Mouse (Mus musculus) urinary bladder, postnatal 25 days (tissue): ENCODE measurements around the gene Lrrc75a.
A peak's percentile ranks its signal among the peaks of the same experiment; 100 is the strongest.
"Not testable (repeated sequence)": the region's sequence is repeated elsewhere in the genome, so short reads cannot be mapped to it uniquely, and the experiment has no call there.

Source experiments
- DNase-seq: peaks from one replicate; pipeline ENCODE4 v3.0.0; 2022; ENCODE audit warnings: low spot score

Lrrc75a gene

DNA sequence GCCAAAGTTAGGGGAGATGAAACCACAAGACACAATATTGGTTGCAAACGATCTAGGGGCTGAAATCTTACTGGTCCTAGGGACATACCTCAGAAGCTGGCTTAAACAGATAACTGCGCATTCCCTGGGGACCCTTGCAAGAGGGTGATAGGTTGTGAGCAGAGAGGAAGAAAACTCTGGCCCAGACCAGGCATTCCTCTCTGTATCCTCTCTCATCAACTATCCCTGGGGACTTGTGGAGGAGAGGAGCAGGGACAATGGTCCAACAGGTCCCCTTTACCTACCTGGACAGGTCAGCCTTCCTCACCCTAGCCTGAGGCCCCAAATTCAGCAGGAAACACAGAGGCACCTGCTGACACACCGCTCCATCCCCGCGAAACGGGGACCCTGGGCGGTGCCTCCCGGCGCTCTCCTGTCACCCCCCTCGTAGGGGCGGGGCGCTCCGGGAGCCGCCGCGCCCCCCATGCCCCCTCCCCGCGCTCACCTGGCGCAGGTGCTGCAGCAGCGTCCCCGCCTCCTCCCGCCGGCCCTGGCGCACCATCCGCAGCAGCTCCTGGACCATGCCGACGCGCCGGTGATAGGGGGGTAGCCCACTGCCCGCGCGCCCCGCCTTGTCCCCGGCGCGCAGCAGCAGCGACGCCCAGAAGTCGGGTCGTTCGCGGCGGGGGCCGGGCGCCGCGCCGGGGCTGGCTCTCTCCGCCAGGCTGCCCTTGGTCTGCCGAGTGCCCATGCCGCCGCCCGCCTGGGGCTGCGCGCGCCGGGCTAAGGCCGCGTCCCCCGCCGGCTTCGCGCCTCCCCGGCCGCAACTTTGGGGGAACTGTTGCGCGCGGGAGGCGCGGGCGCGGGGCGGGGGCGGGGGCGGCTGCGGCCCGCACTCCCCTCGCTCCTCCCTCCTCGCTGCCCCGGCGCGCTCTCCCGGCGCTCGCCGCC lies at the start of gene Lrrc75a:
Gene Lrrc75a, minus strand, starts transcription at position 863 of the 930 bp plus-strand sequence.
- DNase-seq, result peak; percentile 39

DNA sequence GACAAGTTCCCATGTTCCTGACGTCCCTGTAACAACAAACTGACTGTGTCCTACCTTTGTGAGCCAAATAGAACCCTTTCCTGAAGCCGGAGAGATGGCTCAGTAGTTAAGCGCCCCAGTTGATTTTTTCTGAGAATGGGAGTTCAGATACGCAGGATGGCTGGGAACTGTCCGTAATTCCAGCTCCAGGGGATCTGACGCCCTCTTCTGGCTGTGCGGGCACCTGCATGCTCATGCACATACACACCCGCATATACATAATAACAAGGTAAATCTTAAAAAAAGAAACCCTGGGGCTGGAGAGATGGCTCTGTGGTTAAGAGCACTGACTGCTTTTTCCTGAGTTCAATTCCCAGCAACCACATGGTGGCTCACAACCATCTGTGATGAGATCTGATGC lies 46.8 kb upstream of the Lrrc75a start:
- DNase-seq, result no peak

DNA sequence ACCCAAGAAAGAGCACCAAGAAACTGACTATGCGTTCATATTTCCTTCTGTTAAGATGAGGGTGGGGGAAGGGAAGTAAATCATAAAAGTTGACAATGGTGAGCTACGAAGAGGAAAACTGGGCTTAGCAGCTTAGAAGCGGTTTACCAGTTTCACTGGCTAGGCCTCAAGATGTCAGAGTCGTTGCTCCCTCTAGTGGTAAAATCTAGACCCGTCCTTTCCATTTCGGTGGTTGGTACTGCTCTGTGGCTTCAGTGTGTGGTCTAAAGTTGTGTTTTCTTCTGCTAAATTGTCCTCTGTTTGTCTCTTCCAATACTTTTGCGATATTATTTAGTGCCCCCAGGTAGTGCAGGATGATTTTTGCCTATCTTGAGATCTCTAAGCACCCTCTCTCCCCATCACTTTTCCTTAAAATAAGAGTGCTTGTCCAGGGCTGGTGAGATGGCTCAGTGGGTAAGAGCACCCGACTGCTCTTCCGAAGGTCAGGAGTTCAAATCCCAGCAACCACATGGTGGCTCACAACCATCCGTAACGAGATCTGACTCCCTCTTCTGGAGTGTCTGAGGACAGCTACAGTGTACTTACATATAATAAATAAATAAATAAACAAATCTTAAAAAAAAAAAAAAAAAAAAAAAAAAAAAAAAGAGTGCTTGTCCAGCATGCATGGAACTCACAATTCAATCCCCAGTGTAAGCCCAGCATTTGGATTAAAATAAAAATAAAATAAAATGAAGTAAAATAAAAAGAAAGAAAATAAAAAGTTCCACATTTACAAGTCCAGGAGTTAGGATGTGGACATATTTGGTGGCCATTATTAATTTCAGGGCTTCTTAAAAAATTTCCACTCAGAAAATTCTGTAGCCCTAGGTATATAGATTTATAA lies 45.2 kb upstream of the Lrrc75a start:
- no peak for DNase-seq

DNA sequence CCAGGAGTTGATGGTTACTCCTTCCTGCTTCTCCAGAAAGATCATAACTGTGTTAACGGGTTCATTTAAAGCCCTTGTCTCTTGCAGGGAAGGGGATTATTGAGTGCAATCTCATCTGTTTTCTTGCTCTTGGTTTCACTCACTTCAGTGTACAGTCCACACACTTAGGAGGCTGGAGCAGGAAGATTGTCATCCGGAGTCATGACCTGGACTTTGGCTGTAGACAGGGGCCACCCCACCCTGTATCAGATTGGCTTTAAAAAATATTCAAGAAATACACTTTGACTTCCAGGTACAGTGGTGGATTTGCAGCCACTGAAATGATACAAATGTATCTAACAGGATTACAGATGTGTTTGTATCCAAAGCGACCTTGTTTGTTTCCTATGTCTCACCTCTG lies 43.3 kb upstream of the Lrrc75a start:
- no peak for DNase-seq

DNA sequence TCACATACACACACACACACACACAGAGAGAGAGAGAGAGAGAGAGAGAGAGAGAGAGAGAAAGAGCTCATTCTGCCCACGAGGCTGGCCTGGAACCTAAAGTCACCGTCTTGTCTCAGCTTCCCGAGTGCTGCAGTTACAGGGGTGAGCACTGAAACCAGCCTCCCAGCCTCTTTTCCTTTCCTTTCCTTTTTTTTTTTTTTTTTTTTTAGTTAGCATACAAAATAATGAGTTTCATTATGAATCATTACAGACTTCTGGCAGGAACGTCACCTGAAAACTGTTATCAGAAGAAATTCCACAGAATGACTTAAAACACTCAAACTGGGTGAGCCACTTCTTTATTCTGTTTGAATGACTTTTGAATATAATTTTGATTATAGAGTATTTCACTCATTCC lies 31.6 kb upstream of the Lrrc75a start:
- no peak for DNase-seq

DNA sequence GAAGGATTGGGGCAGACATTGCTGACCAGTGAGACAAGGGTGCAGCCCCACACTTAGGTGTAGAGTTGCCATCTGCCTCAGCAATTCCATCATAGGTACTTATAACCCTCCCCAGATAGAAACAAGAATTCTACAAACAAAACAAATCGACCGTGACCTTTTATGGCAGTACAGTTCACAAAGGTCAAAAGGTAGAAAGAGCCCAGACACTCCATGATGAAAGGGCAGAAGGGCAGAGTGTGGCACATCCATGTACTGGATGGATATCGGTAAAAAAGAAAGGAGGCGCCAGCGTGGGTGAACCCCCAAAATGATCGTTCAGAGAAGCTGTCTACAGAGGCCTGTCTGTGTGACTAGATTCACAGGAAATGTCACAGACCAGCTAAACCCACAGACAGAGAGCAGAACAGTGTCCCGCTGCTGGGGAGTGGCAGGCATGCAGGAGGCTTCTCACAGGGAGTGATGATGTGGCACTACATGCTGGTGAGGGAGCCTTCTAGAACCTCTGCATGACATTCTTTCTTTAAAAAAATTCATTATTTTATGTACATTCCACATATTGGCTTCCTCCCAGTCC lies 30.5 kb upstream of the Lrrc75a start:
- DNase-seq, result no peak

DNA sequence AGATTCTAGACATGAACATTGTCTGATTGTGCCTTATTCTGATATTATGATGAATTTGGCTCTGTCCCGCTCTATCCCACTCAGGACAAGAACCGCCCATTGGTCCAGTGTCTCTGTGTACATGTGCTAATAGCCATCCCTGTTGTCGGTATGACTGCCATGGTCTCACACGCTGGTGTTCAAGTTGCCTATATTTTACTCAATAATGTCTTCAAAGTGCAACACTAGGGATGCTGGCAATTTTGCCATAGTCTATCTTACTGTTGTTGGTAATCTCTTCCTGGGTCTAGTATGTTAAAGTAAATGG lies 27.9 kb upstream of the Lrrc75a start:
- DNase-seq, result no peak

DNA sequence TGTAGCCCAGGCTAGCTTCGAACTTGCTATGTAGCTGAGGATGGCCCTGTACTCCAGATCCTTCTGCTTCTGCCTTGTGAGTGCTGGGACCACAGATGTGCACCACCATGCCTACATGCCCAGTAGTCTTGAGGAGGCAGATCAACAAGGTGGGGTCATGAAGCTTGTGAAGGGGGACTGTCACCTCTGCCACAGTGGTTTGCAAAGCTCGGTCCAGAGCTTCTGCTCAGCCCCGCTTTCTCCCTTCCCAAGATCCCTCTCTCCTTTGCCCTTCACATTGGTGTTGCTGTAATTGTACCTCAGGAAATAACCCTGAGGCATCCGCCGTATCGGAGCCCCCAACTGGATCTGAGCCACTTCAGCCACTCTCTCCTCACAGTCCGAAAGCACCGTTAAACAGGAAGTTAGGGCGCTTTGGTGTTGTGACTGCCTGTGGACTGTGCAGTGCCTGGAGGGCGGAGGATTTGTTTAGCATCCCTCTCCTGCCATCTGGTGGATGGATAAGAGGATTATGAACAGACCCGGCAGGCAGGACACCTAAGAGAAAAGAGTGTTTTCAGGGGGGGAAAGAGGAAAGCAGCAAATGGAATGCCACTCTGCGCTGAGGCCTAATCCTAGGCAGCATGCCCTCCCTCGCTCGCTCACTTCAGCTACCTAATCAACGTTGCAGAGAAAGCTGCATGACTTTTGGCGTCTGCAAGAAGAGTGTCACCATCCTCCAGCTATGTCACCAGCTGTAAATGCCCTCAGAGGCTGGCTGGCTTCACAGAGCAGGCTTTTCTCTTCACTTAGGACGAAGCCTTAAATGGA lies 27.4 kb upstream of the Lrrc75a start:
- peak; percentile 50 for DNase-seq

DNA sequence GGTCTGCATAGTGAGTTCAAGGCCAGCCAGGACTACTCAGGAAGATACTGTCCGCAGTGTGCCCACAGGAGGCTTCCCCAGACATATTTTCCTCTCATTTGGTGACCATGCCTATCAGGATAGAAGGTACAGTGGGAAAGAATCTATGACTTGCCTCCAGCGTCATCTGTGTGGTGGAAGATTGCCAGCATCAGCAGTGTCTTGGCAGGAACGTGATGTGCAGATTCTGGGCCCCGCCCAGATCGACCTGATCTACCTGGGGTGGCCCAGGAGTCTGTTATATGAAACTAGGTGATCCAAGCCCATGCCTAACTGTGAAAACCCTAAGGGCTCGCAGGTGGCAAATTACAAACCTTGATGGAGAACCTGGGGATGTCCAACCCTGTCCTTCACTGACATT lies 21.7 kb upstream of the Lrrc75a start:
- DNase-seq, result no peak

DNA sequence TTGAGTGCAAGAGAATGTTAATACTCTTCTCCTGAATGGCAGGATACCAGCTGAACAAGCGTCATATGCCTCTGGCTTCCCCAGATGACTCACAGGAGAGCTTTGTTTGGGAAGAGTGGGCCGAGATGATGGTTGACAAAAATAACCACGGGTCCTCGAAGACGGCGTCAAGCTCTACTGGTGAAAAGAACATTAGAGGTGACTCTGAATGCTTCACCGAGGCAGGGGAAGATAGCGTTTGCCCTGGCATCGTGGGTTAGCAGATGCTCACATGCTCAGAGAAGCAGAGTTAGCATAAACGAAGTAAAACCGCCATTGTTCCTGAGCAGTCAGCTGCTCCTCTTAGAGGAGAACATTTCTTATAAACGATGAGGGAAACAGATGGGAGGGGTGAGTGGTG lies 21.1 kb upstream of the Lrrc75a start:
- DNase-seq, result no peak

DNA sequence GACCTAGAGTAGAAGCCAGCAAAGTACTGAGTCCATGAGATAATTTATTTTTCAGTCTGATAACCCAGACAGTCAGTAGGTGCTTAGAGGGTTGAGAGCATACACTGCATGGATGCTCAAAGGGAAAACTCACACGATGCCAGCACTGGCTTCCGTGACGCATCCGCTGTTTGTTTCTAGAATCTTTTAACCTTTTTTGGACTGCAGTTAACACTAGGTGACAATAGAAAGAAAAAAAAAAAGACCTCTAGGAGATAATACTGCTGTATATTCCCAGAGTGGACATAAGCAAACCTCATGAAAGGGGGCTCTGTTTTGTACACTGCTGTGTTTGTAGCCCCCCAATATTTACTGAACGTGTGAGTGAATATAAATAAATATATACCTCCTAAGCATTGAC lies 20.7 kb upstream of the Lrrc75a start:
- no peak for DNase-seq

DNA sequence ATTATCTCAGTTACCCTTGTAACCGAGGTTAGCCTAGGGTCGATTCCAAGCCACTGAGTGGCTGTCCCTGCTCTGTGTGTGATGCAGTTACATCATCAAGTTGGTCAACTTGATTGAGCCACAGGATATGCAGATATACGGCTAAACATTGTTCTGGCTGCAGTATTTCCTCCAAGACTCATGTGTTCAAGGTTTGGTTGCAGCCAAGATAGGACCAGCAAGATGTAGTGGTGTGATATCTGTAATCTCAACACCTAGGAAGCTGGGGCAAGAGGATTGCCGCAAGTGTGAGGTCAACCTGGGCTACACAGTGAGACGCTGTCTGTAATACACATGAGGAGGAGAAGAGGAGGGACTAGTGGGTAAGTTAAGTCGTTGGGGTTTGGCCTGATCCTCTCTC lies 15.9 kb upstream of the Lrrc75a start:
- no peak for DNase-seq

DNA sequence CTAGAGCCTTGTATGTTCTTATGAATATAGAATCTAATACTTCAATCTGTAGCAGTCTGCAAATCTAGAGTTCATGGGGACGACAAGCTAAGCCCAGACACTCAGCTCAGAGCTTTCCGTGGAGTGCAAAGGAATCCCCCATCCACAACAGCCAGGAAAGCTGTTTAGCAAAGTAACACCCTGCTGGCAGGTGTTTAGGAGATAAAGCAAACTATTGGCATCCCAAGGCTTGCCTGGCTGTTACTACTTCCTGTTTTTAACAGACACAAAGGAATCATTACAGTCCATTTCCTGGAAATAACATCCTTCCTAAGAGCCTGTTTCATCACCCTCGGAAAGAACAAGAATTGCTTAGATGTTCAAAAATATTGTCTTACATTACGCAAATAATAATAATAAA lies 12.6 kb upstream of the Lrrc75a start:
- DNase-seq, result no peak

DNA sequence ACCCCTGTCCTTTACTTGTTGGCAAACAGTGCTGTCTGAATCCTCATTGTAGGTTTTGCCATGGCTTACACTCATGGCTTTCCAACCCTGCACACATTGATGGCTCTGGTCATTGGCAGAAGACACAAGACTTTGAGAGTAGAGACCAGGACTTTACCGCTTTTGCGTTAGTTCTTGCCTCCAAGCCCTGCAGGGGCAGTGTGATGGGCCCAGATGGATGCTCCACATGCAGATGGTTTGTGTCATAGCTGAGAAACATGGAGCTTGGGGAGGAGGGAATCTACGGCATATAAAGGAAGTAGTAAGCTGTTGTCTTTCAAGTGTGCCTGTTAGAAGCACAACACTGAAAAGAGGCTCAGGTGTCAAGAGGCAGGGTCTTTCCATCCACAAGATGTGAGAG lies 3.8 kb upstream of the Lrrc75a start:
- no peak for DNase-seq

DNA sequence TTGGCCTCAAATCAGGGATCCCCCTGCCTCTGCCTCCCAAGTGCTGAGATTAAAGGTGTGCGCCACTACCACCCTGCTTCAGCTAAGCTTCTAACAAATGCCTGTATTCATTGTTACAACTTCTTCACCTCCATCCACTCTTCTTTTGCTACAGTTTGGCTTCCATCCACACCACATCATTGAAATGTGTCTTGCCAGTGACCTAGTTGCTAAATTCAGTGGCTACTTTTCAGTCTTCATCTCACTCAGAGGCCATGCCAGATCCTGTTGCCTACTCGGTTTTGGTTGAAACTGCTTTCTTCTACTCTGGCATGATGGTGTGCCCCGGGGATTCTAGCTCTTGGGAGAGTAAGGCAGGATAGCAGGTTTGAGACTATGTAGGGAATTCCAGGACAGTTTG lies 3.2 kb upstream of the Lrrc75a start:
- DNase-seq, result no peak

DNA sequence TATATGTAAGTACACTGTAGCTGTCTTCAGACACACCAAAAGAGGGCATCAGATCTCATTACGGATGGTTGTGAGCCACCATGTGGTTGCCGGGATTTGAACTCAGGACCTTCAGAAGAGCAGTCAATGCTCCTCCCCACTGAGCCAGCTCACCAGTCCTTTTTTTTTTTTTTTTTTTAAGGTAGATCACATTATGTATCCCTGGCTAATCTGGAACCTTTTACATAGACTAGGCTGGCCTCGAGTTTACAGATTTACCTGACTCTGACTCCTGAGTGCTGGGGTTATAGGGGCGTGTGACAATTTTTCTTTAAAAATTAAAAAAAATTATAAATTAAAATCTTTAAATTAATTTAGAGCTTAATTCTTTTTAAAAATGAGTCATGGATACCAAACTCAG lies 1.5 kb upstream of the Lrrc75a start:
- DNase-seq, result not testable (repeated sequence)

DNA sequence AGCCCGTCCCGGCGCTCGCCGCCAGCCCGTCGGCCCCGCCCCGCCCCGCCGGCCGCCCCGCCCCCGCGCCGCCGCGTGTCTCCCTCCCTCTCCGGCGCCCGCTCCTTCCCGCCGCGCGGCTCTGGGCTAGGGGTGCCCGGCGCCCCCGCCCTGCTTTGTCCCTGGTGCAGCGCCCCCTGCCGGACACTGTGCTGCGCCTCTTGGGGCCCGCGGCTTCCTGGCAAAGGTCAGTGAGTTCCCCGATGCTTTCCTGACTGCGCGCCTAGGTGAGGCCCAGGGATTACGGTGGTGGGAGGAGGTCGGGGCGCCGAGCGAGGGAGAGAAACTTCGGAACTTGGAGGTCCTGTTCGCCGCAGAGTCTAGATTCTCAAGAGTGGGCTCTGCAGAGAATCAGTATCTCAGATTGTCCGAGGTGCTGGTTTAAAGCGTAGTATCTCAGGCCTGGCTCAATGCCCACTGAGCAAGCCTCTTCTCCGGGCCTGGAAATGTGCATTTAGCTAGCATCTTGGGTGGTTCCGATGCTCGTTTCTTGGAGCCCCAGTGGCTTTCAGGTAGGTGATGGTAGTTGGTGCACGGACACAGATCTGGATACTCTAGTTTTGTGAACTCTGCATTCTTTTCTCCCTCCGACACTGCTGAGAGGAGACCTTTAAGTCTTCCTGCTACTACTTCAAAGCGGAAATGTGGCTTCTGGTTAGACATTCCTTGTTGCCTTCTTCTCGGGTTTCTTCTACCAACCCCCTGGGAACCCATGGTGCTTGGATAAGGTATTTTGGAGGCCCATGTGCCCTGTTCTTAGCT lies 468 bp upstream of the Lrrc75a start, which contains the start of gene Mmgt2:
Gene Mmgt2, plus strand, starts transcription at position 74 of the 801 bp plus-strand sequence.
- peak; percentile 99 for DNase-seq

DNA sequence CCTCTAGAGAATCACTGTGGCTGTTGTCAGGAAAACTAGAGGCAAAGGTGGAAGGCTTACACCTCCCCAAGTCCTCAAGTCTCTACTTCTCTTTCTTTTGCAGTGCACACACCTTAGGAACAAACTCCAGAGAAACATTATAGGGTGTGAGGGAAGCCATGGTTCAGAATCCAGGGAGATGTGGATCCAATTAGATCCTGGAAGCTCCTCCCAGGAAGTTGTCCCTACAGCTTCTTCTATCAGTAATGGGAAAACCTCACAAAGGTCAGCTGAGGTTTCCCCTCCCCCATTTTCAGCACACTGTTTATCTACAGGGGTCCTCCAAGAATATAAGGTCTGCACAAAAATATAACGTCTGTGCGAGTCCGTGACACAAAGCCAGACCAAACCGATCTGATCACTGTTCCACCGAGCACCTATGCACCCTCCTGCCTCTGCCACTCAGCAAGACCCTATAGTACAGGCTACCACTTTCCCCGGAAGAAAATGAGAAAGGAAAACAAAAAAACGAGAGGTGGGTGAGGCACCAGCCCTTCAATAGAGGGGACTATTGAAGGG lies 1.3 kb downstream of the Lrrc75a start:
- no peak for DNase-seq

DNA sequence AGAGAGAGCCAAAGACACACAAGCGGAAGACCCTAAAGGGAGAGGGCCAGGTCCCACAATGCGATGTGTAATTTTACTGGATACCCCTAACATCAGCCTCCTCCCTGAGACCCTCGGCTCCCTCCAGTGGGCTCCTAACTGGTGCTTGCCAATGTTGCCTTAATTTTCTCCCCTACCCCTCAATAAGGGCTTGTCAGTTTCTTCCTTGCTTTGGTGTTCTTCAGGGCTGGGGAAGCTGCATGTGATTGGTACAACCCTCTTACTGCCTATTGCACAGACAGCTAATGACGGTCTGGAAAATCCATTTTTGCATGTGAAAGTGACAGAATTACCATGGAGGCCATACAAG lies 1.9 kb downstream of the Lrrc75a start:
- DNase-seq, result no peak

DNA sequence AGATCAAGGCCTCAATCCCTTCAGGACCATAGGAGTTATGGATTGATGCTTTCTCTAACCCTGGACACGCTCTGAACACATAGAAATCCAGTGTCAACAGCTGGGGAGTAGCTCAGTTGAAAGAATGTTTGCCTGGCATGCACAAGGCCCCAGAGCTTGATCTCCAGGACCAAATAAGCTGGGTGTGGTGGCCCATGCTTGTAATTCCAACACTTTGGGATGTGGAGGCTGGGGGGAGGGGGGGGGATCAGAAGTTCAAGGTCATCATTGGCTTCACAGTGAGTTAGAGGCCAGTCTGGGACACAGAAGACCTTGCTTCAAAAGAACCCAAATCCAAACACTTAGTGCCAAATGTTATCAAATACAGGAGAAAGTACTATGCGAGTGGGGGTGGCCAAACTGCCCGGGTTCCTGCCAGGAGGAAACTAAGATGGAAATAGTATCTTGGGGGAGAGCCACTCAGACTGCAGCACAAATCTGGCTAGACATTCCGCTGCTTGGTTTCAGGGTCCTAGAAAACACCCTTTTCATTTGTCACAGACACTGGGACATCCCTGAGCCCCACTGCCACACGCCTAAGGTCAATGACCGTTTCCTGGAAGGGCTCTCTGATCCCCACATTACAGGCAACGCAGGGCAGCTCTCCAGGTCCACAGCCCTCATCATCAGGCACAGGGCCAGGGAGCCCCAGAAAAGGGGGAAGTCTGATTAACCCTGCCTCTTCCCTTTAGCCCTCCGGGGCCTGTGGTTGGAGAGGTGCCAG lies 2.4 kb downstream of the Lrrc75a start:
- DNase-seq, result no peak
